Mouse (Mus musculus): ENCODE measurements around the gene Lca5l.

DNA sequence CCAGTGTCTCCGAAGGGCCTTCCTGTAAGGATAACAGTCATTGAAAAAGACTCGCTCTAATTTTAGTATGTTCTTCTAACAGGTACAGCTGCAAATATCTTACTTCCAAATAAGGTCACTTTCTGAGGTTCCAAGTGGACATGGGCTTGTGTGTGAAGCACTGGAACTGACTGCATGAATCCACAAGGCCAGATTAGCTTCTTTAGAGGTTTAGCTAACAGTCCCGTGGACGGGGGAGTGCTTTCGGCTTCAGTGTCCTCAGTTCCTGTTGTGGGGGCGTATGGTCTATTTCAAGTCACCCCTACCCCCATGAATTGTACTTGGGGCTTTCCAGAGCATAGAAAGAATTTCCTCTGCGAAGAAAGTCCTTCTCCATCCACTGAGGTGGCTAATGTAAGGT, 18.8 kb upstream of the Lca5l start:
- TF ChIP-seq POLR2A (IDR thresholded peaks at IDR 0.05; ENCODE audit: borderline replicate concordance, extremely low read depth, low read depth, low read length) (no peak), CTCF (IDR thresholded peaks at IDR 0.05; ENCODE audit: insufficient read depth, low read length) (no peak)
